Mouse (Mus musculus) stomach, embryonic 15.5 days (tissue): Measurements from ENCODE around the gene Gm4952. TPM values are rescaled to one million over a fixed set of nuclear protein-coding genes. Genes with fewer than 3 reads are reported as not detected.

ENCODE experiments used
- polyA plus RNA-seq: library from polyadenylated mRNA; unstranded; fragments of >200 nt; fragmentation: Nextera tagmentation; extraction: Ambion mirVana; gene quantifications from 2 replicates; pipeline ENCODE4 v1.2.1, GENCODE M21; 2015

Gene Gm4952
- polyA plus RNA-seq, 1 experiment from 2014 or later, result 0.32 TPM

Other genes starting within 250 kb of the Gm4952 start
- gene Olfr1440, start 212.7 kb upstream of the Gm4952 start, polyA plus RNA-seq, result not detected in 2 replicates
- not detected in 2 replicates for gene Olfr1441, start 182.5 kb upstream of the Gm4952 start, polyA plus RNA-seq
- gene Pfpl, start 172.1 kb upstream of the Gm4952 start, polyA plus RNA-seq, result not detected in 2 replicates
- gene Mpeg1, start 139.2 kb upstream of the Gm4952 start, polyA plus RNA-seq, result 1.2 and 1.3 TPM in 2 replicates
- 14.7 and 18.6 TPM in 2 replicates for gene Dtx4, start 98.5 kb upstream of the Gm4952 start, polyA plus RNA-seq
- gene Fam111a, start 54.2 kb upstream of the Gm4952 start, polyA plus RNA-seq, result 20.5 and 21.1 TPM in 2 replicates
- gene Glyat, start 33.3 kb downstream of the Gm4952 start, polyA plus RNA-seq, result not detected in 2 replicates
- not detected in 2 replicates for gene Olfr1442, start 70.5 kb downstream of the Gm4952 start, polyA plus RNA-seq
- gene Olfr1443, start 78.1 kb downstream of the Gm4952 start, polyA plus RNA-seq, result not detected in 2 replicates
- gene Keg1, start 95.8 kb downstream of the Gm4952 start, polyA plus RNA-seq, result 0.43 and 0.82 TPM in 2 replicates
- 1.2 TPM in 2 replicates for gene Cntf, start 165.7 kb downstream of the Gm4952 start, polyA plus RNA-seq
- 13.9 and 14.5 TPM in 2 replicates for gene Zfp91, start 196.2 kb downstream of the Gm4952 start, polyA plus RNA-seq
- 2.5 and 2.6 TPM in 2 replicates for gene Lpxn, start 196.2 kb downstream of the Gm4952 start, polyA plus RNA-seq
- not detected in 2 replicates for gene Gm5244, start 246.7 kb downstream of the Gm4952 start, polyA plus RNA-seq